Comparison of ENCODE assay signal across 22 mouse cellular contexts in the genomic region with DNA sequence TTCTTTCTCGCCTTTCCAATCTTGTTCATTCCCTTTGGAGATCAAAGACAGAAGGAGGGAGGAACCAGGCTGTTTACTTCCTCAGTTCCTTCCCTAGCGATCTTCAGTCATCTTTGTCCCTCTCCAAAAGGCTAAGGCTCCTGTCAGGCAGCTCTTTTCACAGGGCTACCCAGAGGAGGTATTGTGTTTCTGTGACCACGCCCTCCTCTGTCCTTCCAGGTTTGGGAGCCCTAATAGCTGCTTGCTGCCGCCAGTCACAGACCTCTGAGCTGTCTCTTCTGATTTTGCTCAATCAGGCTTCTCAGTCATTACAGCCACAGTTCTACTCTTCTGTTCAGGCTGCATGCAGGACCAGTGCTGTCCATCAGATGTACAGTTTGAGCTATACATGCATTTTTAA.
DNase-seq lines count a peak whose midpoint lies in the region; ATAC-seq and TF ChIP-seq lines count a peak whose summit lies in the region.
"Had no signal": no experiment of that assay in that cellular context is flagged by ENCODE, and none has a peak within 500 bp of the region (broad histone marks: within the 10 kb centered on the region; RNA-seq: fewer than 3 reads in every experiment).

No protein-coding gene starts in this region.

- no peak overlapping the region for H3K27ac ChIP-seq in limb, embryonic 14.5 days (replicated peaks; ENCODE audit: low read depth, low read length)
- no peak overlapping the region for H3K27ac ChIP-seq in limb, embryonic 10.5 days
- H3K27ac ChIP-seq: forebrain, embryonic 10.5 days; neural tube, embryonic 13.5 days; stomach, embryonic 15.5 days had no signal

- H3K9ac ChIP-seq in limb, embryonic 14.5 days (ENCODE audit: low read depth, low read length, severe bottlenecking) = no peak overlapping the region
- H3K9ac ChIP-seq: forebrain, postnatal 0 days; heart, embryonic 12.5 days; liver, postnatal 0 days; neural tube, embryonic 13.5 days; stomach, embryonic 15.5 days had no signal

- H3K4me1 ChIP-seq in limb, embryonic 14.5 days (ENCODE audit: control insufficient read depth, insufficient read depth, low read length) = no peaks in the 10 kb centered on the region
- no peaks in the 10 kb centered on the region for H3K4me1 ChIP-seq in limb, embryonic 10.5 days
- H3K4me1 ChIP-seq: heart, embryonic 12.5 days; neural tube, embryonic 13.5 days; stomach, embryonic 15.5 days had no signal

- WGBS in limb, embryonic 14.5 days = 14% methylated on average over 4 of the region's 4 CpGs
- WGBS in limb, embryonic 10.5 days = 9% methylated on average over 4 of the region's 4 CpGs

- ATAC-seq in limb, embryonic 14.5 days (ENCODE audit: low FRiP score, low read depth) = no peak
- no peak for ATAC-seq in megakaryocyte-erythroid progenitor cell, adult 5-6 weeks (replicated peaks; ENCODE audit: low FRiP score, low TSS enrichment, poor library complexity, severe bottlenecking)
- ATAC-seq: forebrain, postnatal 0 days; liver, postnatal 0 days; Patski had no signal

- DNase-seq in limb, embryonic 14.5 days (ENCODE audit: low spot score) = peak; percentile 10
- DNase-seq in limb, embryonic 10.5 days (ENCODE audit: low spot score) = no peak
- DNase-seq in ZHBTc4 (ENCODE audit: low read depth, low spot score) = peak; percentile 52
- peak; percentile 20 for DNase-seq in embryo, embryonic 9.5 days (ENCODE audit: extremely low spot score)
- DNase-seq in retina, postnatal 1 day = peak; percentile 49
- no peak for DNase-seq in Muller cell, postnatal 12 days (ENCODE audit: inconsistent ontology term)
- DNase-seq: adrenal gland, postnatal 14 days; cerebellum, adult 18-20 months; forebrain, postnatal 0 days; heart, postnatal 14 days; kidney, adult 11 months; kidney, postnatal 10 days; layer of hippocampus, postnatal 36 days; liver, postnatal 0 days; lung, postnatal 10 days; right cerebral cortex, postnatal 25 days had no signal

- no peaks in the 10 kb centered on the region for H3K36me3 ChIP-seq in limb, embryonic 14.5 days (ENCODE audit: control insufficient read depth, insufficient read depth, low read length)
- H3K36me3 ChIP-seq in limb, embryonic 10.5 days = no peaks in the 10 kb centered on the region
- H3K36me3 ChIP-seq: forebrain, embryonic 10.5 days; heart, embryonic 12.5 days; neural tube, embryonic 13.5 days; stomach, embryonic 15.5 days had no signal

- no peaks in the 10 kb centered on the region for H3K27me3 ChIP-seq in limb, embryonic 14.5 days (ENCODE audit: control insufficient read depth, insufficient read depth, low read length)
- H3K27me3 ChIP-seq in limb, embryonic 10.5 days (ENCODE audit: low read depth, poor library complexity, severe bottlenecking) = no peaks in the 10 kb centered on the region
- H3K27me3 ChIP-seq: heart, embryonic 12.5 days; neural tube, embryonic 13.5 days; Patski; stomach, embryonic 15.5 days had no signal

- TF ChIP-seq POLR2A in limb, embryonic 14.5 days (IDR thresholded peaks at IDR 0.05; ENCODE audit: borderline replicate concordance, extremely low read depth, insufficient read depth, insufficient read length) = no peak

- H3K4me3 ChIP-seq in limb, embryonic 14.5 days (replicated peaks; ENCODE audit: low read length) = no peak overlapping the region
- H3K4me3 ChIP-seq in limb, embryonic 10.5 days = no peak overlapping the region
- H3K4me3 ChIP-seq: forebrain, embryonic 10.5 days; heart, embryonic 12.5 days; neural tube, embryonic 13.5 days; stomach, embryonic 15.5 days had no signal

- H3K9me3 ChIP-seq in limb, embryonic 14.5 days (ENCODE audit: control insufficient read depth, low read length) = no peaks in the 10 kb centered on the region
- no peaks in the 10 kb centered on the region for H3K9me3 ChIP-seq in limb, embryonic 10.5 days (replicated peaks)
- H3K9me3 ChIP-seq: forebrain, embryonic 10.5 days; heart, embryonic 12.5 days; neural tube, embryonic 13.5 days; stomach, embryonic 15.5 days had no signal

- no peak overlapping the region for H3K4me2 ChIP-seq in limb, embryonic 14.5 days (replicated peaks; ENCODE audit: low read depth, low read length, severe bottlenecking)
- H3K4me2 ChIP-seq: heart, embryonic 12.5 days; neural tube, embryonic 13.5 days; stomach, embryonic 15.5 days had no signal

Comparison
In these comparisons a context has a peak if more than half of its experiments do, and no peak if none do; other contexts are left out.
1. DNase-seq: peak in limb, embryonic 14.5 days (single experiment), ZHBTc4 (single experiment), embryo, embryonic 9.5 days (single experiment) and retina, postnatal 1 day (single experiment); none in limb, embryonic 10.5 days (single experiment) and Muller cell, postnatal 12 days (single experiment).